Mouse (Mus musculus) brain, embryonic 14.5 days (tissue): ENCODE measurements around the gene Ebf1. TPM values are rescaled to one million over a fixed set of nuclear protein-coding genes. Genes with fewer than 3 reads are reported as not detected.

ENCODE experiments used
- DNase-seq: peaks from one replicate; pipeline ENCODE4 v3.0.0-alpha.2; 2011; ENCODE audit warnings: low read depth
- CTCF ChIP-seq: fragments of 200-500 bp; IDR thresholded peaks from 2 replicates; pipeline ENCODE4 v1.5.1; 2012; ENCODE audit warnings: inconsistent platforms, mild to moderate bottlenecking, moderate library complexity, borderline replicate concordance; ENCODE audit not compliant: insufficient read depth, insufficient read length; ENCODE audit errors: extremely low read depth
- POLR2A ChIP-seq: fragments of 200-500 bp; IDR thresholded peaks from 2 replicates; pipeline ENCODE4 v1.6.1; 2012; ENCODE audit warnings: mild to moderate bottlenecking, inconsistent platforms, borderline replicate concordance; ENCODE audit not compliant: poor library complexity, insufficient read depth, insufficient read length, severe bottlenecking; ENCODE audit errors: extremely low read depth
- polyA plus RNA-seq: library from polyadenylated mRNA; depleted of rRNA; stranded (reverse); fragments of >200 nt; gene quantifications from 2 replicates; pipeline ENCODE4 v1.2.3, GENCODE M21; 2012

The Ebf1 gene
- polyA plus RNA-seq, 1 experiment = 53.1 TPM

DNA sequence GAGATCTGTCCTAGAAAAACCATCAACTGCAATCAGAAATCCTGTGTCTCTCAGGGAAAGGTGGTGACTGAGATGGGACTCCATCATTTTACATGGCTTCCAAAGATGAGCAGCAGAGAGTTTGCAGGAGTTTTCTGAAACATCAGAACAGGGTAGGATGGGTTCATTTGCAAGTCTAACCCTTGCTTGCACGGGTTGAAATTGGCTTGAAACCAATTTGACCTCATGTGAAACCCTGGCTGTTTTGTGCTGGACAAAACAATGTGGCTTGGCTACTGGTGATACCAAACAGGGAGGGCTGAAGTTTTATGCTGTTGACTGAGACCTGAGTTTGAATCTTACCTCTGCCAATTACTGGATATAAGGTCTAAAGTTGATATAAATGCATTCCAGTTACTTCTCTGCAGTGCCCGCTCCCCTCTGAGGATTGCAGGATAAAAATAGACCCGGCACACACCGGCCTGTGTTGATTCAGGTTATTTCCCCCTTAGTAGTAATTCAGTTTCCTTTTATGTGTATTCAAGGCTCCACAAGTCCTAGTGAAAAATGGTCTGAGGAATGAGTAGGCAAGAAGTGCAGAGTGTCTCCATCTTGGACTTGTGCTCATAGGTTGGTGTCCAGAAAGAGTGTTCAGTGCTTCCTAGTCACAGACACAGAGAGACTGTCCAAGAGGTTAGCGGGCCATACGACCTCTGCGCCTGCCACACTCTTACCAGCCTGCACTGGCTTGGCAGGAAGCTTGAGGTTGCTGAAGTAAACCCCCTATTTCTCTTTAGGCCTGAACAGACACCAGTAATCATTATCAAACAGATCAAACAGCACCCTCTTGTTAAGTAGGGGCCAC is 147.1 kb downstream of the Ebf1 start:
- DNase-seq = no peak
- TF ChIP-seq CTCF (no peak), POLR2A (no peak)

DNA sequence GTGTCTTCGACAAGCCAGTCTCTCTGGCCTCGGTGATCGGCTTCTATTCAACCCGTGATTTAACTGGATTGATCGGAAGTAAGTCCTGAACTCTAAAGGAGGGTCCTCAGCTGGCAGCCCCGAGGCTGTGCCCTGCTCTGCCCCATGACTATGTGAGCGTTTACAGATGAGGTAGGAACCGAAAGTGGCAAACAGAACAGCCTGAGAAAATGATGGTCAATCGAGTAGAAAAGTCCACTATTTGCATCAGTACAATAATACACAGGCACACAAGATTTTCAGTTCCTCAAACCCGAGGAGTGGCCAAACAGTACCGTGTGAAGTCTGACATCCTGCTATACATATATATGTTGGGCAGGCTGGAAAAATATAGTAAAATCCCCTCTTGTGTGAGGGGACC is 147.9 kb downstream of the Ebf1 start:
- TF ChIP-seq CTCF (no peak), POLR2A (no peak)
- no peak for DNase-seq

DNA sequence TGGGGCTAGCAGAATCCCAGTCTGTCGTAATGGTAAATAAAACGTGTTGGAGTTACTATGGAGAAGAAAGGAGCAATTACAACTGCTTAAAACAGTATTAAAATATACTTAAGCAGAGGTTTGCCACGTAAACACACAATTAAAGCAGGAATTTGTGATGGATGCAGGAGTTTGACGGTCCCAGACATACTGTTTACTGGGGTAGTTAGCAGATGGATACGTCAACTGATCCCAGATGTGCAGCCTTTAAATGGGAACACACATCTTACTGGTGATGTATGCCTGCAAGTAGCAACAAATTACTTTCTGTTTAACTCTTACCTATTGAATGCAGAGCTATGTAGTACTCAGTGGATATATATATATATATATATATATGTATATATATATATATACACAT is 149.1 kb downstream of the Ebf1 start:
- DNase-seq = no peak
- TF ChIP-seq POLR2A (no peak), CTCF (no peak)

DNA sequence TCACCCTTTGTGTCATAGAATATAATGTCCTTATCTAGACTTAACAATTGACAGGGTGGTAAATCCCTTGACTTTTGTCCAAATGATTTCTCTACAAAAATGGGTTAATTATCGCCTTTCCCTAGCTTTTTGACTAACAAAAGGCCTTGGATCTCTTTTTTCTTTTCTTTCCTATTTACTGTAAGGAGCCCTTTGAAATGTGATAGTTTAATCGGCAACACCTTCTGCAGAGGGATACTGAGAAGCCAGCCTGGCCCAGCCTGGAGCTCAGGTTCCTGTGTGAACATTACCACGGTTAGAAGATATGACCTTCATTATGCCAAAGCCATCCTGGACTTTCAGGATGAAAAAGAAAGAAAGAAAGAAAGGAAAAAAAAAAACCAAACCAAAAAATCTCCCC is 150.2 kb downstream of the Ebf1 start:
- peak; percentile 47 for DNase-seq
- TF ChIP-seq CTCF (no peak), POLR2A (no peak)

DNA sequence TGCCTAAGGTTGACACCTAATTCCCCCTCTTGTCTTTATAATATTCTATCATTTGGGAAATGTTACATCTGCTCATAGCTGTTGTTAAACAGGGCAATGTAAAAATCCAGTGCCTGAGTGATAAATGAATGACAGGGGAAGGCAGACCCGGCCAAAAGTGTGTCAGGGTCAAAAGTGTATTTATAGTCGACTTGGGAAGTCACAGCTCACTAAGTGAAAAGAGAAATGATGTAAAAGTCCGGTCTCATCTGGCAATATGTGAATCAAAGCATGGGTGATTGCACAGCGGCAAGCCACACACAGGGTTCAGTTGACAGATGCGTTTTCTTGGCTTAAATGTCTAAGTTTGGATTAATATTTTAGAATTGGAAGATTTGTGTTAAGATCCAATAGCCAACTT is 151.2 kb downstream of the Ebf1 start:
- DNase-seq = no peak
- TF ChIP-seq CTCF (no peak), POLR2A (no peak)

DNA sequence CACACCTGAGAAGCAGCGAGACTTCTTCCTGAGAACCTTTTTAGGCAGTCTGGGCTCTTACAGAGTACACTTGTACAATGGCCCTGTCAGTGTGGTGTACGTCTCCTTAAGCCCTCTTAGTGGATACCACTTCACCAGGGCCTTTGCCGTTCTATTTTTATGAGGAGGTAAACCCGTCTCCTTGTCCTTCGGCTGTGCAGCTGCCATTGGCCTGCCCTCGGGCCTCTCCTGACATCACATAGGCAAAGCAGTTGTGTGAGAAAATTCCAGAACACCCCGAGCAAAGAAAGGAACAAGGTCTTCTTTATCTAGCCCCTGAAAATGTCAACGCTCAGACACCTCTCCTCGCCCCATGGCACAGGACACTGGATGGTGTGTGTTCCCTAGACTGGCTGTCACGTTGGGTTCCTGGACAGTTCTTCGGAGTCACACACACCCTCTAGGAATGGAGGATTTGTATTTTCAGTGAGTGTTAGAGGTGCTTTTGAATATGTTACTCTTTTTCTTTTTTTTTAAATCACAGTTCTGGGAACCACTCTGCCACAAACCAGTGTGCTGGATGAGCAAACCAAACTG is 154.0 kb downstream of the Ebf1 start:
- DNase-seq = no peak
- TF ChIP-seq CTCF (no peak), POLR2A (no peak)

DNA sequence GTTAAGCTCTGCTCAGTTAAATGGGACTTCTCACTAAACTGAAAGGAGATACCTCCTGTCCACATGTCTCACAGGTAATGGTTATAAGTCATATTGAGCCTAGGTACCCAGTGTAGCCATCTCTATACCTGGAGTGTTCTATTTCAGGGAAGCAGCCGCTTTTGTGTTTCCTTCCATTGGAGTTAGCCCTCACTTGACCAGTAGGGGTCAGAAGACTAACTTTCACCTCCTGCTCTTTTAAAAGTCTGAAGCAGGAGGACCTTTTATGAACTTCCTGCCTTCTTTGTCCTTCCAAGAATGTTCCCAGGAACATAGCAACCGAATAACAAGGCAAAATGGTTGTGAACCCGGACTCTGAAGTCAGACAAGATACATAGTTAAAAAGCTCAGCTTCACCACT is 157.3 kb downstream of the Ebf1 start:
- TF ChIP-seq POLR2A (no peak), CTCF (peak; percentile 34; the same call in 1 of the 2 replicates)
- no peak for DNase-seq

DNA sequence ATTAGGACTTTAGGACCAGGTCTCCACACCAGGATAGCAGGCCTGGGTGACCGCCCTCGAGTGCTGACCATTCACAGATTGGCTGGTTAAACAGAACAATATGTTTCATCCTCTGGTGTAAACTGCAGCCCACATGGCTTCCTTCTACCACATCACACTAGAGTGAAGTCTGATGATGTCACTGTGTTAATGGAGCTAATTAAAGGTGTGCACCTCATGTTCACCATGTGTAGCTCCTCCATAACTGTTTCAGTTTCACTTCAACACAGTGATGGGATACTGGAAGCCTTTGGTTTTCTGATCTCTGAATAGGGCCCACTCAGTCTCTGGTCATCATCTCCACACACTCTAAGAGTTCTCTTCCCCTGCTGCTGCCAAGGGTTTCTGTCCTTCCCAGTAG is 158.4 kb downstream of the Ebf1 start:
- DNase-seq = no peak
- TF ChIP-seq POLR2A (no peak), CTCF (no peak)

DNA sequence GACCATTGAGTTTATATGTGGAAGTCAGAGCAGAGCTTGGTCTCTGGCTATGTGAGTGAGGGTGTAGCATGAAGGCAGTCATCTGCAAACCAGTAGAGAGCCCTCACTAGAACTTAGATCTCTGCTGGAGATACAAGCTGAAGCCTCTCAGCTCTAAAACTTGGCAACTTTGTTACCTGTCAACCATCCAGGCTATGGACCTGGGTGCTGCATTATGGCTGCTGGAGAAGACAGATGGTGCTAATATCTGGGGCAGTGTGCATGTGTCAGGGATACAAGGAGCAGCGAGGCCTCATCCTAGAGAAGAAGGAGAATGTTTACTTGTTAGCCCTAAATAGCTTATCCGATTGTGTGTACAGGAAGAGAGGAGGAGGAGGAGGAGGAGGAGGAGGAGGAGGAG is 159.4 kb downstream of the Ebf1 start:
- TF ChIP-seq CTCF = no peak
- TF ChIP-seq POLR2A = no peak

DNA sequence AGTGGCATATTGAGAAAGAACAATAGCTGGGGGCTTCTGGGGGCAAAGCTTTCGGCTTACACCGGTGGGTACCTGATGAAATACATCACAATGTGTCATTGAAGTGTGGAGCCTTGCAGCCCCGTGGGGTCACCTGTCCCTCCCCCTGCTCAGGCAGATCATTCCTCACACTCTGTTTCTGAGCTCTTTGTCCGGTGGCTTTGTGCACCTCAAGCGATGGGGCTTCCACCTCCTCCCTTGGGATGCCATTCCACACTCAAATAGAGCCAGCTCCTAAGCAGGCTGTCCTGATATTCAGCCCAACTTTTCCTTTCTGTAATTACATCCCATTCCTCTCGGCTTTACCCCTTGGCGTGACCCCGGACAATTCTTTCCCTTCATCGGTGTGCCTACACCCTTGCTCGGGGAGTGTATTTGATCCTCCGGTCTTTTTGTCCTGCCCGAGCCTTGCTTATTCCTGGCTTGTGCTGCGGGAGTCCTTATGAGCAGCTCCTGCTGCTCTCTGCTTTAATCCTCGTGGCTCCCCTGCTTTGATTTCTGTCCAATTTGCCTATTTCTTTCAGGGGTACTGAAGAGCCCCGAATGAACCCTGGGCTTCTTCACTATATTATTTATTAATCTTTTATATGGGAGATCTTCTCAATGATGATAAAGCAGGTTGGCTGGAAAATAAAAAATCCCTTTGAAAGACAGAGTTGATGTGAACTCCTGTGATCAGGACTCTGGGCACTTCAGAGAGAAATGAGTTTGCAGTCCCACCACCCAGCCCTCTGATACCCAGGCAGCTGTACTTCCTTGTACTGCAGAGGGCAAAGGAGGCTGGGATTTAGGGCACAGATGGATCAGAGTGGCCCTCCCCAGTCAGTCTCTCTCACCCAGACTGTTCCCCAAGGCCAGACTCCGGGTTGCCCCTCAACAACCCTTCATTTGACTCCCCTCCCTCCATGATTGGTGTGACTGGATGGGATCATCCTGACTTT is 160.5 kb downstream of the Ebf1 start:
- TF ChIP-seq POLR2A = no peak
- no peak for TF ChIP-seq CTCF
- peak; percentile 73 for DNase-seq

More for the DNA sequence above, 159.4 kb downstream of the Ebf1 start:
- DNase-seq = no peak

DNA sequence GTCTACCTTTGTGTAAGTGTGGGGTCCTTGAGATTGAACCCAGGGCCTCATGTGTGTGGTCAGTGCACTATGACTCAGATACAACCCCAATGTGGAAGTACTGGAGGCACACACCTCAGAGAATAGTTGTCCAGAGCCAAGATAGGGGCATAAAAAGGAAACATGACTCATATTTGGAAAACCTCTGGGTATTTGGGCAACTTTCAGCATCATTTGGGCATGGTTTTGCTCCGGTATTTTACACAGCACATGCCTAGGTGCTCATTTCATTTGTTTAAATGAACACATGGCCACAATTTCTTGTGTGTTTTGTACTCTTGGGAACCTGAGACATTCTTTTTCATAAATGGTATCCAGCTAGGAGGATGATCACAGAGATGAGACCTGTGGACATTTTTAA is 161.9 kb downstream of the Ebf1 start:
- no peak for TF ChIP-seq CTCF
- no peak for TF ChIP-seq POLR2A
- DNase-seq = no peak
